9 mouse cellular contexts compared by ENCODE assay signal in genomic region chr8:104145981-104146689, GRCm38 (mm10). TPM values are rescaled to one million over a fixed set of nuclear protein-coding genes. Genes with fewer than 3 reads are reported as not detected.
DNase-seq lines count a peak whose midpoint lies in the region; ATAC-seq and TF ChIP-seq lines count a peak whose summit lies in the region.
"Had no signal": no experiment of that assay in that cellular context is flagged by ENCODE, and none has a peak within 500 bp of the region (broad histone marks: within the 10 kb centered on the region; RNA-seq: fewer than 3 reads in every experiment).

No protein-coding gene starts in this region.

- peak; percentile 85 for ATAC-seq in forebrain, embryonic 14.5 days
- 0 out of 2 replicates have a peak, but pooled peaks have one; percentile 35 for ATAC-seq in liver, embryonic 14.5 days (ENCODE audit: insufficient read depth)
- 0 out of 2 replicates have a peak, but pooled peaks have one; percentile 35 for ATAC-seq in neutrophil, adult 5-6 weeks (ENCODE audit: extremely low read depth, insufficient number of reproducible peaks, low FRiP score, poor library complexity, severe bottlenecking)

- peak; percentile 56 for DNase-seq in c-Kit-positive CD71-negative TER-119-negative erythroid progenitor cells, embryonic 14.5 days (ENCODE audit: low read depth)
- peak; percentile 87 for DNase-seq in forebrain, embryonic 14.5 days (ENCODE audit: low spot score)
- peak; percentile 86 to 92 for DNase-seq in heart, postnatal 14 days
- peak; percentile 92 for DNase-seq in kidney, postnatal 4 days
- DNase-seq in liver, embryonic 14.5 days (ENCODE audit: low read depth in 3 of 3, low spot score in 3 of 3), result peak; percentile 14 to 22 (median 15)
- DNase-seq in testis, postnatal 10 days (ENCODE audit: low spot score), result peak; percentile 94

- H3K4me2 ChIP-seq in forebrain, embryonic 14.5 days (ENCODE audit: low read length), result no peak overlapping the region
- H3K4me2 ChIP-seq in liver, embryonic 14.5 days (ENCODE audit: low read depth), result no peak overlapping the region
- H3K4me2 ChIP-seq: embryonic facial prominence, embryonic 13.5 days had no signal

- no peak overlapping the region for H3K9ac ChIP-seq in ES-Bruce4 (ENCODE audit: low read depth, poor library complexity, severe bottlenecking)
- no peak overlapping the region for H3K9ac ChIP-seq in forebrain, embryonic 14.5 days (ENCODE audit: low read length)
- no peak overlapping the region for H3K9ac ChIP-seq in liver, embryonic 14.5 days (replicated peaks)
- H3K9ac ChIP-seq: embryonic facial prominence, embryonic 13.5 days had no signal

- 32% methylated on average over 15 of the region's 15 CpGs for WGBS in forebrain, embryonic 14.5 days
- WGBS in liver, embryonic 14.5 days (ENCODE audit: insufficient replicate concordance), result 23% methylated on average over 15 of the region's 15 CpGs

- TF ChIP-seq POLR2A in ES-Bruce4 (IDR thresholded peaks at IDR 0.05; ENCODE audit: insufficient read depth, low read length), result no peak

- H3K27me3 ChIP-seq in ES-Bruce4 (ENCODE audit: control insufficient read depth, insufficient read depth, low read length, poor library complexity, severe bottlenecking), result no peaks in the 10 kb centered on the region
- H3K27me3 ChIP-seq in forebrain, embryonic 14.5 days (replicated peaks; ENCODE audit: control insufficient read depth, insufficient read depth, low read length), result no peaks in the 10 kb centered on the region
- no peaks in the 10 kb centered on the region for H3K27me3 ChIP-seq in liver, embryonic 14.5 days (ENCODE audit: control insufficient read depth, insufficient read depth, low read length)
- H3K27me3 ChIP-seq: embryonic facial prominence, embryonic 13.5 days had no signal

- H3K4me3 ChIP-seq in ES-Bruce4 (ENCODE audit: low read depth, low read length), result no peak overlapping the region
- no peak overlapping the region for H3K4me3 ChIP-seq in forebrain, embryonic 14.5 days (ENCODE audit: low read depth, low read length)
- no peak overlapping the region for H3K4me3 ChIP-seq in liver, embryonic 14.5 days (ENCODE audit: insufficient read depth in 1 of 2, low read depth in 2 of 2, low read length in 2 of 2)
- H3K4me3 ChIP-seq: embryonic facial prominence, embryonic 13.5 days had no signal

- intact Hi-C loops in heart, postnatal 14 days (cut with DNase I), result loop anchor here (1.0 to 5.0 kb wide), 4 partner anchors 47 to 196 kb away; no protein-coding TSS in a partner anchor

- H3K9me3 ChIP-seq in ES-Bruce4 (replicated peaks; ENCODE audit: control insufficient read depth, insufficient read depth, low read length, poor library complexity, severe bottlenecking), result no peaks in the 10 kb centered on the region
- H3K9me3 ChIP-seq in forebrain, embryonic 14.5 days (replicated peaks; ENCODE audit: control insufficient read depth, low read length), result no peaks in the 10 kb centered on the region
- H3K9me3 ChIP-seq in liver, embryonic 14.5 days (ENCODE audit: control insufficient read depth, low read length), result no peaks in the 10 kb centered on the region
- H3K9me3 ChIP-seq: embryonic facial prominence, embryonic 13.5 days had no signal

- no peak overlapping the region for H3K27ac ChIP-seq in ES-Bruce4 (ENCODE audit: insufficient read depth, low read length)
- no peak overlapping the region for H3K27ac ChIP-seq in forebrain, embryonic 14.5 days (ENCODE audit: low read depth, low read length)
- no peak overlapping the region for H3K27ac ChIP-seq in liver, embryonic 14.5 days
- H3K27ac ChIP-seq: embryonic facial prominence, embryonic 13.5 days had no signal

- peak; percentile 80 for TF ChIP-seq CTCF in ES-Bruce4 (IDR thresholded peaks at IDR 0.05; ENCODE audit: low read depth, low read length)
- TF ChIP-seq CTCF in liver, embryonic 14.5 days (IDR thresholded peaks at IDR 0.05; ENCODE audit: low read depth), result peak; percentile 75

- TF ChIP-seq EP300 in ES-Bruce4 (IDR thresholded peaks at IDR 0.05; ENCODE audit: insufficient read depth, low read depth, low read length), result no peak
- no peak for TF ChIP-seq EP300 in liver, embryonic 14.5 days (IDR thresholded peaks at IDR 0.05; ENCODE audit: low read depth)

- no peaks in the 10 kb centered on the region for H3K4me1 ChIP-seq in ES-Bruce4 (ENCODE audit: control insufficient read depth, insufficient read depth, low read length)
- H3K4me1 ChIP-seq in forebrain, embryonic 14.5 days (ENCODE audit: control insufficient read depth, insufficient read depth, low read length), result no peaks in the 10 kb centered on the region
- H3K4me1 ChIP-seq in liver, embryonic 14.5 days (replicated peaks; ENCODE audit: control insufficient read depth in 2 of 2, insufficient read depth in 2 of 2, low read length in 1 of 2), result no peaks in the 10 kb centered on the region
- H3K4me1 ChIP-seq: embryonic facial prominence, embryonic 13.5 days had no signal

- no peaks in the 10 kb centered on the region for H3K36me3 ChIP-seq in ES-Bruce4 (ENCODE audit: control insufficient read depth, insufficient read depth, low read length, poor library complexity, severe bottlenecking)
- H3K36me3 ChIP-seq in forebrain, embryonic 14.5 days (ENCODE audit: control insufficient read depth, insufficient read depth, low read length), result no peaks in the 10 kb centered on the region
- H3K36me3 ChIP-seq in liver, embryonic 14.5 days (replicated peaks; ENCODE audit: control insufficient read depth, insufficient read depth, low read depth), result no peaks in the 10 kb centered on the region
- H3K36me3 ChIP-seq: embryonic facial prominence, embryonic 13.5 days had no signal

RNA-seq across cellular contexts. Expression of gene Bean1, which starts 24.1 kb away (rescaled TPM):
- 0.23 and 0.51 TPM in 2 replicates for polyA plus RNA-seq in ES-Bruce4 (2011; ENCODE audit: insufficient read depth, insufficient read length, low read depth, missing spikeins)
- polyA plus RNA-seq in forebrain, embryonic 14.5 days (2014; fragmentation: Nextera tagmentation; extraction: Ambion mirVana), result 1.8 and 2.3 TPM in 2 replicates
- 1 to 10 TPM; 1.1 to 2.0 TPM for total RNA-seq in heart, postnatal 14 days (2021)
- polyA plus RNA-seq in liver, embryonic 14.5 days (2012; rRNA removed), result 0.02 and 0.05 TPM in 2 replicates
- polyA plus RNA-seq in liver, embryonic 14.5 days (2014; fragmentation: Nextera tagmentation; extraction: Ambion mirVana), result not detected in 2 replicates
- total RNA-seq in neutrophil, adult 5-6 weeks (2017), result 0.12 TPM in 2 replicates

RNA-seq across cellular contexts. Expression of gene Cdh5, which starts 44.7 kb away (rescaled TPM):
- 0.34 and 0.38 TPM in 2 replicates for polyA plus RNA-seq in ES-Bruce4 (2011; ENCODE audit: insufficient read depth, insufficient read length, low read depth, missing spikeins)
- polyA plus RNA-seq in forebrain, embryonic 14.5 days (2014; fragmentation: Nextera tagmentation; extraction: Ambion mirVana), result 13.6 and 13.7 TPM in 2 replicates
- total RNA-seq in heart, postnatal 14 days (2021), result 100 to 1,000 TPM; 234 to 242 TPM
- polyA plus RNA-seq in liver, embryonic 14.5 days (2012; rRNA removed), result 11.3 and 11.6 TPM in 2 replicates
- 7.3 and 8.5 TPM in 2 replicates for polyA plus RNA-seq in liver, embryonic 14.5 days (2014; fragmentation: Nextera tagmentation; extraction: Ambion mirVana)
- total RNA-seq in neutrophil, adult 5-6 weeks (2017), result 1.5 TPM in 1 of 2 replicates, not detected in the other

Comparison
In these comparisons a context has a peak if more than half of its experiments do, and no peak if none do; other contexts are left out.
1. DNase-seq: peak in every context shown above with its lines; median percentile 94 in testis, postnatal 10 days; 92 in kidney, postnatal 4 days; 89 in heart, postnatal 14 days; 87 in forebrain, embryonic 14.5 days; 56 in c-Kit-positive CD71-negative TER-119-negative erythroid progenitor cells, embryonic 14.5 days; 15 in liver, embryonic 14.5 days.
2. ATAC-seq: peak in every context shown above with its lines; median percentile 85 in forebrain, embryonic 14.5 days; 35 in liver, embryonic 14.5 days; 35 in neutrophil, adult 5-6 weeks.